14 mouse cellular contexts compared by ENCODE assay signal in the genomic region with DNA sequence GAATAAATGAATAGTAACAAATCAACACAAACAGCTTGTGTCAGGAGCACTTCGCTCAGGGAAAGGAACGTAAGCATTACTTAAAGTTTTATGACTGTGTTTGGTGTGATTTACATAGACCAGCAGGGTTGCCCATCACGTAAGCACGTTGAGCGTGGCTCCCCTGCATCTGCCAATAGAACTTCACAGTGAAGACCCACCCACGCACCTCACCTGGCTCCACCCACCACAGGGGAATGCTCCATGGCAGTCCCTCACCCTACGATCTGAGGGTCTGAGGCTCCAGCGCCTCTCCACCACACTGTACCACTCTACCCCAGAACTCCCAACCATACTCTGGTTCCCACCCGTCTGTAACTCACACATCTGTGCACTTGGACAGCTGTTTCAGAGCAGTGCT.
A peak's percentile ranks its signal among the peaks of the same experiment; 100 is the strongest.
DNase-seq lines count a peak whose midpoint lies in the region; ATAC-seq lines count a peak whose summit lies in the region.
"Had no signal": no experiment of that assay in that cellular context is flagged by ENCODE, and none has a peak within 500 bp of the region (broad histone marks: within the 10 kb centered on the region; RNA-seq: fewer than 3 reads in every experiment).

No protein-coding gene starts in this region.

- peaks cover 10% of the 10 kb centered on the region for H3K4me1 ChIP-seq in midbrain, embryonic 15.5 days
- H3K4me1 ChIP-seq in midbrain, embryonic 11.5 days (ENCODE audit: control insufficient read depth, insufficient read depth, low read length), result no peaks in the 10 kb centered on the region
- peaks cover 19% of the 10 kb centered on the region for H3K4me1 ChIP-seq in limb, embryonic 12.5 days (replicated peaks)
- H3K4me1 ChIP-seq: embryonic facial prominence, embryonic 13.5 days; liver, embryonic 15.5 days had no signal

- WGBS in midbrain, embryonic 15.5 days, result 77% methylated on average over 9 of the region's 9 CpGs
- 81% methylated on average over 9 of the region's 9 CpGs for WGBS in midbrain, embryonic 11.5 days
- 35% methylated on average over 9 of the region's 9 CpGs for WGBS in limb, embryonic 12.5 days

- H3K4me3 ChIP-seq in midbrain, embryonic 15.5 days, result no peak overlapping the region
- H3K4me3 ChIP-seq in midbrain, embryonic 11.5 days (ENCODE audit: low read depth, low read length), result no peak overlapping the region
- H3K4me3 ChIP-seq in limb, embryonic 12.5 days (replicated peaks), result no peak overlapping the region
- H3K4me3 ChIP-seq: embryonic facial prominence, embryonic 13.5 days; forebrain, embryonic 13.5 days; liver, embryonic 15.5 days; midbrain, embryonic 12.5 days had no signal

- peak; percentile 14 for DNase-seq in kidney, adult 11 months
- DNase-seq in kidney, postnatal 14 days, result no peak
- DNase-seq in midbrain, embryonic 11.5 days (ENCODE audit: low spot score, missing footprints), result no peak
- no peak for DNase-seq in embryo, embryonic 10.5 days (ENCODE audit: low spot score)
- DNase-seq in thymus, postnatal 36 days, result no peak
- DNase-seq: cerebellum, postnatal 14 days; layer of hippocampus, adult 9-11 months had no signal

- no peaks in the 10 kb centered on the region for H3K36me3 ChIP-seq in midbrain, embryonic 15.5 days (replicated peaks)
- H3K36me3 ChIP-seq in midbrain, embryonic 11.5 days (ENCODE audit: control insufficient read depth, insufficient read depth, low read length), result no peaks in the 10 kb centered on the region
- H3K36me3 ChIP-seq in limb, embryonic 12.5 days, result no peaks in the 10 kb centered on the region
- H3K36me3 ChIP-seq: embryonic facial prominence, embryonic 13.5 days; liver, embryonic 15.5 days; midbrain, embryonic 12.5 days had no signal

- H3K27ac ChIP-seq in midbrain, embryonic 15.5 days, result no peak overlapping the region
- no peak overlapping the region for H3K27ac ChIP-seq in midbrain, embryonic 11.5 days (ENCODE audit: low read depth, low read length)
- H3K27ac ChIP-seq in limb, embryonic 12.5 days, result no peak overlapping the region
- H3K27ac ChIP-seq: embryonic facial prominence, embryonic 13.5 days; forebrain, embryonic 13.5 days; liver, embryonic 15.5 days; midbrain, embryonic 12.5 days had no signal

- H3K27me3 ChIP-seq in midbrain, embryonic 15.5 days (replicated peaks), result no peaks in the 10 kb centered on the region
- no peaks in the 10 kb centered on the region for H3K27me3 ChIP-seq in midbrain, embryonic 11.5 days (ENCODE audit: control insufficient read depth, insufficient read depth, low read length)
- no peaks in the 10 kb centered on the region; the same call in 1 of the 2 replicates for H3K27me3 ChIP-seq in limb, embryonic 12.5 days
- H3K27me3 ChIP-seq: embryonic facial prominence, embryonic 13.5 days; forebrain, embryonic 13.5 days; liver, embryonic 15.5 days; midbrain, embryonic 12.5 days had no signal

- H3K4me2 ChIP-seq in midbrain, embryonic 15.5 days, result no peak overlapping the region
- H3K4me2 ChIP-seq in midbrain, embryonic 11.5 days, result no peak overlapping the region
- H3K4me2 ChIP-seq in limb, embryonic 12.5 days, result no peak overlapping the region
- H3K4me2 ChIP-seq: embryonic facial prominence, embryonic 13.5 days; forebrain, embryonic 13.5 days; heart, embryonic 11.5 days; liver, embryonic 15.5 days; midbrain, embryonic 12.5 days had no signal

- no peak overlapping the region for H3K9ac ChIP-seq in midbrain, embryonic 15.5 days
- H3K9ac ChIP-seq in midbrain, embryonic 11.5 days (ENCODE audit: low read length), result no peak overlapping the region
- H3K9ac ChIP-seq in limb, embryonic 12.5 days (replicated peaks), result no peak overlapping the region
- H3K9ac ChIP-seq: forebrain, embryonic 13.5 days; liver, embryonic 15.5 days; midbrain, embryonic 12.5 days had no signal

- 0 out of 2 replicates have a peak, but pooled peaks have one; percentile 11 for ATAC-seq in midbrain, embryonic 15.5 days (replicated peaks)
- ATAC-seq in midbrain, embryonic 11.5 days (ENCODE audit: low FRiP score), result no peak
- 0 out of 2 replicates have a peak, but pooled peaks have one; percentile 48 for ATAC-seq in limb, embryonic 12.5 days (ENCODE audit: insufficient number of reproducible peaks, insufficient read depth, low FRiP score, low TSS enrichment, low read depth)
- ATAC-seq: forebrain, embryonic 13.5 days had no signal

- H3K9me3 ChIP-seq in midbrain, embryonic 15.5 days, result no peaks in the 10 kb centered on the region
- H3K9me3 ChIP-seq in midbrain, embryonic 11.5 days (ENCODE audit: control insufficient read depth, low read length), result no peaks in the 10 kb centered on the region
- H3K9me3 ChIP-seq in limb, embryonic 12.5 days, result 0 out of 2 replicates have a peak, but pooled peaks cover 5% of the 10 kb centered on the region
- H3K9me3 ChIP-seq: embryonic facial prominence, embryonic 13.5 days; forebrain, embryonic 13.5 days; liver, embryonic 15.5 days; midbrain, embryonic 12.5 days had no signal
